Mouse (Mus musculus): ENCODE data around the gene Htr1a.

DNA sequence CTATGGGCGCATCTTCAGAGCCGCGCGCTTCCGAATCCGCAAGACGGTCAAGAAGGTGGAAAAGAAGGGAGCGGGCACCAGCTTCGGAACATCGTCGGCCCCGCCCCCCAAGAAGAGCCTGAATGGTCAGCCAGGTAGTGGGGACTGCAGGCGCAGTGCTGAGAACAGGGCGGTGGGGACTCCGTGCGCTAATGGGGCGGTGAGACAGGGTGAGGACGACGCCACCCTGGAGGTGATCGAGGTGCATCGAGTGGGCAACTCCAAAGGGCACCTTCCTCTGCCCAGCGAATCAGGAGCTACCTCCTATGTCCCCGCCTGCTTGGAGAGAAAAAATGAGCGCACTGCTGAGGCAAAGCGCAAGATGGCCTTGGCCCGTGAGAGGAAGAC, 1.4 kb downstream of the Htr1a start:
- TF ChIP-seq GATA1 (IDR thresholded peaks at IDR 0.05; ENCODE audit: borderline replicate concordance, low read length) = no peak
- TF ChIP-seq FLI1 (IDR thresholded peaks at IDR 0.05; ENCODE audit: low read length) = no peak
